Mouse (Mus musculus): ENCODE measurements around the gene 9530003J23Rik.

DNA sequence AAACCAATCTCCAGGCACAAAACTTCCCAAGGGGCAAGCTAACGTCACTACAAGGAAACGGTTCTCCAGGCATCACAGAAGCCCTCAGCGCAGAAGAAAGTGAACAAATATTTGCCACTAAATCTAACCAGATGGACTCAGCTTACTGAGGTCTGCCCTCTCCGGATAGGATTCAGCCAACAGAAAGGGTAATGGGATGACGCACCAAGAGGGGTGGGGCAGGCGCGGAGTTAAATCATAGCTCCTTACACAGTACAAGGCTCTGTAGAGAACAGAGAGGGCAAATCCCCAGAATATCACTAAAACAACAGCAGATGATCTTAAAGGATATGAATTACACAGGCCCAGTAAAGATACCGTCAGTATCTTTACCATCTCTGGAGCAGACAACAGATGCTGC lies 20.2 kb downstream of the 9530003J23Rik start:
- TF ChIP-seq CTCF (IDR thresholded peaks at IDR 0.05; ENCODE audit: low read depth) (no peak), EP300 (optimal IDR thresholded peaks at IDR 0.05) (no peak)

All from stomach, postnatal 0 days (tissue).